Mouse (Mus musculus): ENCODE measurements around the gene Tom1l2.

Tom1l2 gene

DNA sequence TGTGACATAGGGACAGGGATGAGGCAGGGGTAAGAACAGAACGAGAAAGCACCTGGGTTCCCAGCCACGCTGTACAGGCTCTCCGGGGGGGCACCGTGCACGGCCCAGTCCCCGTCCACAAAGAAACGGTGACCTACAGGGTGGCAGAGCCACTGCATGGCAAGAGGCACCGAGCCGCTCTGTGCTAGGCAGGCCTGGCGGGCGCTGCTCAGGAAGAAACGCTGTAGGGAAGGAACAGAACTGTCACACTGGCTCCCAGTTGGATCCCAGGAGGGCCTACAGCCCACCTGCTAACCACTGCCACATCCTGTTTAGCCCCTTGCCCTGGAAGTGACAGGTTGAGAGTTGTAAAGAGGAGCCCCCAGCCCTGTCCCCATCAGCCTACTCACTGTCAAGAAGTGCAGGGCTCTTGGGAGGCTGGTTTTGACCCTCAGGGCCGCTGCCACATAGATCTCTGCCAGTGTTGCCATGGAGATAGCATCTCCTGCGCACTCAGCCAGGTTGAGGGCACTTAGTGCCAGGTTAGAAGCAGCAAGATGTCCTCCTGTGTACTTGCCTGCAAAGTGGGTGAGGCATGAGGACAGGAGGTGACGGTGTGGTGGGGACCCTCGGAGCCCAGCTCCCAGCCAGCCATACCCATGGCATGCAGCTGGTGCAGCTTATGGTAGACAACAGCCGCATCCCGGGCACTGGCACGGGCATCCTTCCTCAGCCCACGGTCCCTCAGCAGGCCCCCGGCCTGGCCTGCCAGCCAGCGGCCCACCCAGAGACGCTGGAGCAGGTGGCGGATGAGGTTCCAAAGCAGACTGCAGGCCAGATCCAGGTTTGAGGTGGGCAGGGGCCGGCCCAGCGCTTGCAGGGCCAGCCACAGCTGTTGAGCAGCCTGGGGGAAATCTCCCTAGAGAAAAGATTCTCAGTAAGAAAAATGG is 149.7 kb downstream of the Tom1l2 start:
- DNase-seq (ENCODE audit: low spot score): no peak

DNA sequence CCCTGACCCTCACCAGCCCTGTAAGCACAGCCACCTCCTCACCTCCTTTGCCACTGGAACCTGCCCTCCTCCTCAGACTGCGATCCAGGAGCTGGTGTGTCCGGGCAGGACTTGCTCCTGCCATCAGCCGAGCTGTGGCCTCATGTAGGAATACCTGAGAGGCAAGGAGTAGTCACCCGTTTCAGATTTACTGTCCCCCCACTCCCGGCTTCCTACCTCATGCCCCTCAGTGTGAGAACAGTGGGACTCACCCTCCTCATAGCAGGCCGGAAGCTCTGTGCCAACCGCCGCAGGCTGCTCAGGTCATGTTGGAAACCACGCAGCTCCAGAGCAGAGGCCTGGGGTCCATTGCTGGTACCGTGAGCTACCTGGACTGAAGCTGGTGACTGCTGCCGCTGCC is 152.3 kb downstream of the Tom1l2 start:
- DNase-seq (ENCODE audit: low spot score): no peak

DNA sequence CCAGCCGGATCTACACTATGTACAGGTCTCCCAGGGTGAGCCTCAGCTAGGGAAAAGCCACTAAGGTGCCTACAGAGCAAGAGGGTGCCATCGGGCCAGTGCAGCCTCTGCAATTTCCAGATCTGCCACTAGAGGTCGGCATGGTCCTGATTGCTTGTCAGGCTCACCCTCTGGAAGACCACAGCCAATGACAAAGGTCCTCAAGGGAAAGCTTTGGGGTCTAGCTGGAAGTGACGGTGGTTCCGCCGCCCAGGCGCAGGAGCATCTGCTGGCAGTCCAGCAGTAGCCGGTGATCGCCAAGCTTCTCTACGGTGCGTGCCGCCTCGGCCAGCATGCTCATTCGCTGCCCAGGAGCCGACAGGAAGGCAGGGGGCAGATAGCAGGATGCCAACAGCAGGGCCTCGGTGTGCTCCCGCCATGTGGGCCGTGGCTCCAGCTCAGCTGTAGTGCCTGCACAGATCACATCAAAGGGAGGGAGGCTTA is 153.0 kb downstream of the Tom1l2 start:
- DNase-seq (ENCODE audit: low spot score): peak; percentile 79

DNA sequence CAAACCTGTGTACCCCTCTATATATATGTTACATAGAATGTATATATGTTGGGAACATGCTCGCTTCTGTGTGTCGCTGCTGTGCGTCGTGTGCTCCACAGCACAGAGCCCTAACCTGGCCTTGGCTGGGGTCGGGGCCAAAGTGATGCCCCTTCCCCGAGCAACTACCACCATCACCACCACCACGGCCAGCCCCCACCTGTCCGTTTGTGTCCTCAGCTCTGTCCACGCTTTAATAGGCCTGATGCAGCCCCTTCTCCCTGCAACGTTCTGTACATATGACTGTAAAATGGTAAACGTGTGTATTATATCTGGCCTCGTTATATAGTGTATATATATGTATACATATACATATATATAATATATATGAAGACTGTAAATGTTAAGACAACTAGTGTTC is 154.1 kb downstream of the Tom1l2 start:
- no peak for DNase-seq (ENCODE audit: low spot score)

DNA sequence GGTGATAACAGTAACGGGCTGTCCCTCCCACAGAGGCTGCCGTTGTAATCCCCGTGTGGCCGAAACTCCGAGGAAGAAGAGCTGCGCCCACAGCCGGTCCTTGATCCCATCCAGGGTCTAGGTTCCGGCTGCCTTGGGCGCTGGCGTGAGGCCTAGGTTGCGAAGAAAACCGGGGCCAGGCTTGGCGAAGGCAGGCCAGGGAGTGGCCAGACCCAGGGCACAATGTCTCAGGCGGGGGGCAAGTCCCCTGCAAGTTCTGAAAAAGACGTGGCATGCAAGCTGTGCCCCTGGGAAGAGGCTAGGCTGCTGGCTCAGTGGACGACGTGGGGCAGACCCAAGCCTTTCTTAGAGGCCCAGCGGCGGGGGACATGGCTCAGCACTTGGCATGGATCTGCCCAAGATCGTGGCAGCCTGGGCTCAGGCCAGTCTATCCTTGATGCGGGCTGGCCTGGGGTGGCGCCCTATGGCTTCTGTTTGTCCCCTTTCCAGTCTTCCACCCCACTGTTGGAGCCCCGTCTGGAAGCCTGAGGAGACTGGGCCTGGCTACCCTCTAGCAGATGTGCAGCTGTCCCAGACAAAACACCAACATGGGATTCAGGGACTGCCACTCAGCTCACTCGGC is 154.6 kb downstream of the Tom1l2 start:
- no peak for DNase-seq (ENCODE audit: low spot score)

GRCm38 (mm10) chr11:60196344-60196743 is 156.4 kb downstream of the Tom1l2 start:
- DNase-seq (ENCODE audit: low spot score): no peak

GRCm38 (mm10) chr11:60195108-60195507 is 157.6 kb downstream of the Tom1l2 start:
- DNase-seq (ENCODE audit: low spot score): peak; percentile 42

- no peak for DNase-seq (ENCODE audit: low spot score)
Observed at GRCm38 (mm10) chr11:60193556-60193955, 159.1 kb downstream of the Tom1l2 start.

GRCm38 (mm10) chr11:60192534-60192933 is 160.2 kb downstream of the Tom1l2 start:
- no peak for DNase-seq (ENCODE audit: low spot score)

GRCm38 (mm10) chr11:60190055-60190641 is 162.6 kb downstream of the Tom1l2 start:
- no peak for DNase-seq (ENCODE audit: low spot score)

- DNase-seq (ENCODE audit: low spot score): no peak
Observed at GRCm38 (mm10) chr11:60189501-60190040, 163.1 kb downstream of the Tom1l2 start.

DNA sequence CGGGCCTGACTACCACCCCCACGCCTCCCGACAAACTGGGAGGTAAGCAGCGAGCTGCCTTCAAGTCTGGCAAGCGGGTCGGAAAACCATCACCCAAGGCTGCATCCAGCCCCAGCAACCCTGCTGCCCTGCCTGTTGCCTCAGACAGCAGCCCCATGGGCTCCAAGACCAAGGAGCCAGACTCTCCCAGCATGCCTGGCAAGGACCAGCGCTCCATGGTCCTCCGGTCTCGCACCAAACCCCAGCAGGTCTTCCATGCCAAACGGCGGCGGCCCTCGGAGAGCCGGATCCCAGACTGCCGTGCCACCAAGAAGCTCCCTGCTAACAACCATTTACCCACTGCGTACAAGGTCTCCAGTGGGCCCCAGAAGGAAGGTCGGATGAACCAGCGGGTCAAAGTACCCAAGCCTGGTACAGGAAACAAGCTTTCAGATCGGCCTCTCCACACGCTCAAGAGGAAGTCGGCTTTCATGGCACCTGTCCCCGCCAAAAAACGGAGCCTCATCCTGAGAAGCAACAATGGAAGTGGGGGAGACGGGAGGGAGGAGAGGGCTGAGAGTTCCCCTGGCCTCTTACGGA is 164.3 kb downstream of the Tom1l2 start:
- DNase-seq (ENCODE audit: low spot score): no peak

DNA sequence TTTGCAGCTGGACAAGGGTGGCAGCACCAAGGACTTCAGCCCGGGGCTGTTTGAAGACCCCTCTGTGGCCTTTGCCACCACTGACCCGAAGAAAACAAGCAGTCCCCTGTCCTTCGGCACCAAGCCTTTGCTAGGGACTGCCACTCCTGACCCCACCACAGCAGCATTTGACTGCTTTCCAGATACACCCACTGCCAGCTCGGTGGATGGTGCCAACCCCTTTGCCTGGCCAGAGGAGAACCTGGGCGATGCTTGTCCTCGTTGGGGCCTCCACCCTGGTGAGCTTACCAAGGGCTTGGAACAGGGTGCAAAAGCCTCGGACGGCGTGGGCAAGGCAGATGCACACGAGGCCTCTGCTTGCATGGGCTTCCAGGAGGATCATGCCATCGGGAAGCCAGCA is 165.6 kb downstream of the Tom1l2 start:
- no peak for DNase-seq (ENCODE audit: low spot score)

GRCm38 (mm10) chr11:60185396-60186231 is 167.1 kb downstream of the Tom1l2 start:
- no peak for DNase-seq (ENCODE audit: low spot score)

DNA sequence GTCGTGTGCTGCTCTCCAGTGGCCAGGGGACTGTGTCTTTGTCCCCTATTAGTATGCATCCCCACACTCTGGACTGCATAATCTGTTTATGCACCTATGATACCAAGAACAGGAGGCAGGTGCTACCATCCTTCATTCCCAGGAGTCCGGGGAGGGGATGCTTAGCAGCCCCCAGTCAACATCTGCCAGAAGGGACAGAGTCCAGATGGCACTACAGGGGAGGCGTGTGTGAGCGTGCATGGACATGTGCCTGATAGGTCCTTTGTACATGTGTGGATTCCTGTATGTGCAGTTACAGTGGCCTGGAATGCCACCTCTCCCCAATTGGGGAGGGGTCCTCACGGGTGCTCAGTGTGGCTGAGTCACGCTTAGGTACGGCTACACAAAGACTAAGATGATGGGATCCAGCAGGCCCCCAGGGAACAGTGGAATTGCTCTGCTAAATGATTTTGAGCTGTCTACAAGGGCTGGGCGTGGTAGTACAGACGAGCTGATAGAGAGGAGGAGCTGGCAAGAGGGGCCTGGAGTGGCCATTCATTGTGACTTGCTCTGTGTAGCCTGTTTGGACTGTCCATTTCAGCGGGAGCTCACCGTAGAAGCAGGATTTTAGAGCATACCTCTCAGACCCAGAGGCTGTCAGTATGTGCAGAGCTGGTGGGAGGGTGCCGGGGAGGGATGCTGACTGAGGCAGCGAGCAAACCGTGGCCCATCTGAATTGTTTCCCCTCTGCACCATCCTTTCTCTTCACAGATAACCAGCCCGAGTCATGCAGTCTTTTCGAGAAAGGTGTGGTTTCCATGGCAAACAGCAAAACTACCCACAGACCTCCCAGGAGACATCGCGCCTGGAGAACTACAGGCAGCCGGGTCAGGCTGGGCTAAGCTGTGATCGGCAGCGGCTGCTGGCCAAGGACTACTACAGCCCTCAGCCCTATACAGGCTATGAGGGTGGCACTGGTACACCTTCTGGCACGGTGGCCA is 168.1 kb downstream of the Tom1l2 start:
- peak; percentile 46 for DNase-seq (ENCODE audit: low spot score)

DNA sequence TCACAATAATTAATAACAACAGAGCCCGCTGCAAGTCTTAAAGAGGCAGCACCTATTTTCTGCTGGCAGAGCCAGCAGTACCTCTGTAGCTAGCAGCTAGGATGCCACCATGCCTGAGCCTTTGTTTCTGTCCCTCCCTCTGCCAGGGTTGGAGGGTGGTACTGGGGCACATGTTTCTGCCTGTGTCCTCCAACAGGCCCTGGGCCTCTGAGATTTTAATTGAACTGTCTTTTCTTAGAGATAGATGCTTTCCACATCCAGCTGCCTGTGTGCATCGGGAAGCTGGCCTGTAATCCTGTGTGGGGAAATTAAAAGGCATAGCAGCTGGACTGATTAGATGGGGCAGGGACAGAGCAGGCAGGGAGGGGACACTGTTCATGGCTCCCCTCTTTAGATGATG is 170.0 kb downstream of the Tom1l2 start:
- DNase-seq (ENCODE audit: low spot score): no peak

- DNase-seq (ENCODE audit: low spot score): no peak
Observed at GRCm38 (mm10) chr11:60182116-60182670, 170.5 kb downstream of the Tom1l2 start.

GRCm38 (mm10) chr11:60178506-60178905 is 174.2 kb downstream of the Tom1l2 start:
- no peak for DNase-seq (ENCODE audit: low spot score)

DNA sequence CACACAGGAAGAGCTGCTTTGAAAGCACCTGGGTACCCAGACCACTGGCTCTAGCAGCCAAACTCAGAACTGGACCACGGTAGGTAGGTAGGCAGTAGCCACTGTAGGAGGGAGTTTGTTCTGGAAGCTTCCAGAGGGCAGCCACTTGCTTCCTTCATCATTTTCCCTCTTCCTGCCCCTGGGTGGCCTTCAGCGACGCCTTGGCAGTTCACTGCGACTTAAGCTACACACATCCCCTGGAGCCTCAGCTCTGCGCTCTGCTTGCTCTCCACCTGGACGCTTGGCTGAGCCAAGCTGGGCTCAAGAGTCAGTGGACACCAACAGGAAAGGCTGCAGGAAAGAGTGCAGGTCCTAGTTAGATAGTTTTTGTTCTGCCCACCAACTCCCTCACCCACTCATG is 174.7 kb downstream of the Tom1l2 start:
- DNase-seq (ENCODE audit: low spot score): no peak
